Mouse (Mus musculus) hindbrain, postnatal 0 days (tissue): ENCODE measurements around the gene Zfp934. TPM values are rescaled to one million over a fixed set of nuclear protein-coding genes. Genes with fewer than 3 reads are reported as not detected.
"Not testable (repeated sequence)": the region's sequence is repeated elsewhere in the genome, so short reads cannot be mapped to it uniquely, and the experiment has no call there.

Source experiments
- ATAC-seq: fragments of 200-750 bp; cut with Nextera tagmentation; 2 replicates; pipeline ENCODE4 v1.8.0; 2017; ENCODE audit warnings: mild to moderate bottlenecking, moderate TSS enrichment, moderate library complexity
- DNase-seq: peaks from one replicate; pipeline ENCODE4 v3.0.0-alpha.2; 2015; ENCODE audit warnings: low spot score
- H3K27ac ChIP-seq: fragments of 300-500 bp; sonication (generic); 2 replicates; pipeline ENCODE4 v1.5.1; 2014; ENCODE audit warnings: mild to moderate bottlenecking
- H3K27me3 ChIP-seq: fragments of 300-500 bp; sonication (generic); 2 replicates; pipeline ENCODE4 v1.6.1; 2014; ENCODE audit warnings: low read length, mixed read lengths; ENCODE audit not compliant: insufficient read depth
- H3K36me3 ChIP-seq: fragments of 300-500 bp; sonication (generic); 2 replicates; pipeline ENCODE4 v1.6.1; 2014; ENCODE audit warnings: low read length, mixed read lengths; ENCODE audit not compliant: insufficient read depth
- H3K4me1 ChIP-seq: fragments of 300-500 bp; sonication (generic); 2 replicates; pipeline ENCODE4 v1.6.1; 2014; ENCODE audit warnings: antibody characterized with exemption, low read length, mixed read lengths; ENCODE audit not compliant: insufficient read depth
- H3K4me2 ChIP-seq: fragments of 300-500 bp; sonication (generic); 2 replicates; pipeline ENCODE4 v1.6.1; 2014; ENCODE audit warnings: low read depth, mild to moderate bottlenecking, low read length, moderate library complexity, mixed read lengths
- H3K4me3 ChIP-seq: fragments of 300-500 bp; sonication (generic); 2 replicates; pipeline ENCODE4 v1.5.1; 2014; ENCODE audit warnings: low read length
- H3K9ac ChIP-seq: fragments of 300-500 bp; sonication (generic); replicated peaks from 2 replicates; pipeline ENCODE4 v1.6.1; 2014; ENCODE audit warnings: mild to moderate bottlenecking, low read length, moderate library complexity, mixed read lengths
- H3K9me3 ChIP-seq: fragments of 300-500 bp; sonication (generic); 2 replicates; pipeline ENCODE4 v1.6.1; 2016; ENCODE audit warnings: low read length, mixed read lengths
- CTCF ChIP-seq: IDR thresholded peaks from 2 replicates; pipeline ENCODE4 v1.5.1; 2016; ENCODE audit warnings: antibody characterized with exemption, control low read depth, low read depth
- WGBS: fragments of 180-500 bp; shearing (Covaris S2); extraction: QIAGEN DNeasy Blood & Tissue Kit; methylation state at CpG from one replicate; pipeline ENCODE4 v1.1.7; 2014; 5-methylcytosine and 5-hydroxymethylcytosine counted together
- microRNA-seq, 2 experiments: library from miRNA; unstranded; fragments of <30 nt; microRNA quantifications; one replicate each; pipeline ENCODE4; 2016
- polyA plus RNA-seq: library from polyadenylated mRNA; unstranded; fragments of >200 nt; fragmentation: Nextera tagmentation; extraction: Ambion mirVana; gene quantifications from 2 replicates; pipeline ENCODE4 v1.2.1, GENCODE M21; 2015
- total RNA-seq: library from RNA; depleted of rRNA; stranded (reverse); fragments of >200 nt; gene quantifications from 2 replicates; pipeline ENCODE4 v1.2.3, GENCODE M21; 2014; rRNA removed

Gene Zfp934
- total and polyA plus RNA-seq, 2 experiments from 2014 or later, result 3.2 to 7.7 TPM

GRCm38 (mm10) chr13:62469947-62470346, 101.1 kb downstream of the Zfp934 start:
- not testable (repeated sequence) for H3K4me1 ChIP-seq, H3K27ac ChIP-seq, H3K9me3 ChIP-seq, H3K9ac ChIP-seq, H3K4me2 ChIP-seq, ATAC-seq, H3K4me3 ChIP-seq, H3K36me3 ChIP-seq, H3K27me3 ChIP-seq
- TF ChIP-seq CTCF, result peak; percentile 60
- DNase-seq, result peak; percentile 56

DNA sequence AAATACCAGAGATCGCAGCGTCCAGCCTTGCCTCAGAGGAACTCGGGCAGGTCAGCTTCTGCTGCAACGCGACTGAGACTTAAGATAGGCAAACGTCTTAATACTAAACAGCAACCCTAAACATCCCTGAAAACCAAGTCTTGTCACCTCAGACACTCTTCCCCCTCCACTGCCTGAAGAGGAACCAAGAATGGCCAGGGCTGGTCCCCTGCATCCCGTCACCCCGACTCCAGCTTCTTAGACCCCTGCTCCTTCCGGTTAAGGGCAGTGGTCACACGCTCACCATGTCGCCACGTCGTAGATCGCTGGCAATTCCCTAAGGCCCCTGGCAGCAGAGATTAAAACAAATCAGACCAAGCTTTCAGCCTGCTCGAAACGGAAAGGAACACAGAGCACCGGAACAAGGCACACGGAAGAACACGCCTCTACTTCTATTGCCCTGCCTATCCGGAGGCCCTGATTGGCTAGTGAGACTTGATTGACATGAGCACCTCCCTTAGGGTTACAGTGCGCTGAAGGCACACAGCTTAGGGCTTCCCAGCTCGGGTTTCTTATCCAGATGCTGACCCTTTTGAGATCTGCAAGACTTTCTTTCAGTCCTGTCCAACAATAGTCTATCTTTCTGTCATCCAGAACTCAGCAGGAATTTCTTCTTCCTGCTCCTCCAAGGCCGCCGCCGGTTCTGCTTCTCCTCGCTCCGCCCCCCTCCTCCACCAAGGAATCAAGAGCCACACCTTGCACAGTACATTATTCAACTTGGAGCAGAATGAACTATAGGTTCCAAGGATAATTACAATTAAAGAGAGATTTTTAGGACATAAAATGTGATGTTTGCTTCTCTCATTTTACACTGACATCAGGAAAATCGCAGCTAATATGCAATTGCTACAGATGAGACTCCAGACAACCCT, 104.3 kb downstream of the Zfp934 start, which contains the start of gene Gm49359:
Gene Gm49359, minus strand, starts transcription at position 409 of the 911 bp plus-strand sequence.
- not testable (repeated sequence) for H3K9me3 ChIP-seq, H3K4me1 ChIP-seq, H3K27me3 ChIP-seq, H3K36me3 ChIP-seq
- Histone ChIP-seq H3K9ac (peak within 1 kb of the TSS; percentile 57), H3K4me3 (peak within 1 kb of the TSS; percentile 55), H3K27ac (peak within 1 kb of the TSS; percentile 79), H3K4me2 (peak within 1 kb of the TSS; percentile 46)
- peak; percentile 100 for ATAC-seq
- 2% methylated on average over 27 of the region's 28 CpGs for WGBS
- DNase-seq, result peak; percentile 93

Small RNA genes lying within 50 kb of the gene (microRNA-seq; reads per million reads assigned to microRNA genes)
- 0 reads per million in 2 experiments for gene Gm22256

Other genes starting within 250 kb of the Zfp934 start
- 0.29 and 0.99 TPM in 2 replicates for gene Gm3604, start 188.0 kb downstream of the Zfp934 start, total RNA-seq
- 1.9 and 2.7 TPM in 2 replicates for gene Gm3604, start 188.0 kb downstream of the Zfp934 start, polyA plus RNA-seq
- gene Gm49359, start 104.4 kb downstream of the Zfp934 start, total RNA-seq, result 2.5 and 6.6 TPM in 2 replicates
- 7.9 and 9.4 TPM in 2 replicates for gene Gm49359, start 104.4 kb downstream of the Zfp934 start, polyA plus RNA-seq
- not detected in 2 replicates for gene Zfp935, start 12.7 kb downstream of the Zfp934 start, total RNA-seq
- not detected in 2 replicates for gene Zfp935, start 12.7 kb downstream of the Zfp934 start, polyA plus RNA-seq
- 1.3 and 4.3 TPM in 2 replicates for gene 6720489N17Rik, start 53.0 kb upstream of the Zfp934 start, total RNA-seq
- gene 6720489N17Rik, start 53.0 kb upstream of the Zfp934 start, polyA plus RNA-seq, result 4.6 and 5.5 TPM in 2 replicates
- gene Platr25, start 189.5 kb upstream of the Zfp934 start, total RNA-seq, result 7.2 and 14.1 TPM in 2 replicates
- 13.1 and 15.7 TPM in 2 replicates for gene Platr25, start 189.5 kb upstream of the Zfp934 start, polyA plus RNA-seq
- gene Gm5141, start 214.6 kb upstream of the Zfp934 start, total RNA-seq, result 1.5 and 3.1 TPM in 2 replicates
- gene Gm5141, start 214.6 kb upstream of the Zfp934 start, polyA plus RNA-seq, result 4.3 and 4.8 TPM in 2 replicates